Mouse (Mus musculus) cerebellum, adult 8-10 months (tissue): Measurements from ENCODE around the gene Tut7.
"Not testable (repeated sequence)": the region's sequence is repeated elsewhere in the genome, so short reads cannot be mapped to it uniquely, and the experiment has no call there.

Source experiments
- DNase-seq: peaks from one replicate; pipeline ENCODE4 v3.0.0; 2022

Gene Tut7

GRCm38 (mm10) chr13:59762791-59763190 lies 60.2 kb downstream of the Tut7 start:
- no peak for DNase-seq

GRCm38 (mm10) chr13:59756906-59757305 lies 66.0 kb downstream of the Tut7 start:
- DNase-seq: no peak

- DNase-seq: no peak
Observed at GRCm38 (mm10) chr13:59750310-59750709, 72.6 kb downstream of the Tut7 start.

- no peak for DNase-seq
Observed at GRCm38 (mm10) chr13:59746711-59747110, 76.2 kb downstream of the Tut7 start, which contains the start of gene 1700014D04Rik. Gene 1700014D04Rik (minus strand): TSS chr13:59746752.

- no peak for DNase-seq
Observed at GRCm38 (mm10) chr13:59746164-59746563, 76.8 kb downstream of the Tut7 start.

GRCm38 (mm10) chr13:59745462-59745861 lies 77.5 kb downstream of the Tut7 start:
- DNase-seq: no peak

- DNase-seq: no peak
Observed at GRCm38 (mm10) chr13:59741697-59742096, 81.2 kb downstream of the Tut7 start.

GRCm38 (mm10) chr13:59741096-59741495 lies 81.9 kb downstream of the Tut7 start:
- DNase-seq: no peak

- no peak for DNase-seq
Observed at GRCm38 (mm10) chr13:59739397-59739796, 83.5 kb downstream of the Tut7 start.

- no peak for DNase-seq
Observed at GRCm38 (mm10) chr13:59738455-59738854, 84.5 kb downstream of the Tut7 start.

- DNase-seq: no peak
Observed at GRCm38 (mm10) chr13:59735190-59735589, 87.8 kb downstream of the Tut7 start.

GRCm38 (mm10) chr13:59734347-59734746 lies 88.6 kb downstream of the Tut7 start:
- DNase-seq: not testable (repeated sequence)

GRCm38 (mm10) chr13:59733936-59734335 lies 89.0 kb downstream of the Tut7 start:
- no peak for DNase-seq

GRCm38 (mm10) chr13:59731652-59732051 lies 91.3 kb downstream of the Tut7 start, which contains the start of gene Spata31d1d:
Gene Spata31d1d (minus strand): TSS chr13:59731752.
- no peak for DNase-seq

- DNase-seq: peak; percentile 84
Observed at GRCm38 (mm10) chr13:59728378-59729093, 94.4 kb downstream of the Tut7 start.

GRCm38 (mm10) chr13:59726139-59726867 lies 96.6 kb downstream of the Tut7 start:
- DNase-seq: no peak

- DNase-seq: not testable (repeated sequence)
Observed at GRCm38 (mm10) chr13:59722089-59722488, 100.9 kb downstream of the Tut7 start.
